Mouse (Mus musculus) left cerebral cortex, postnatal 25 days (tissue): ENCODE data around the gene Btd. TPM values are rescaled to one million over a fixed set of nuclear protein-coding genes. Genes with fewer than 3 reads are reported as not detected.

Experiments
- DNase-seq, 2 experiments: peaks; one replicate each; pipeline ENCODE4 v3.0.0; 2022; ENCODE audit warnings: low spot score in 2 of 2, mixed read lengths in 1 of 2
- intact Hi-C: fragments of 180-260 bp; cut with DNase I; formaldehyde crosslinking; loops from one replicate; pipeline ENCODE4 v1.15.1; 2025
- total RNA-seq, 2 experiments: library from RNA; stranded (reverse); gene quantifications; 2 replicates each; pipeline ENCODE4 v1.2.3; 2021

Gene Btd
- total RNA-seq, 2 experiments from 2014 or later = 7.7 to 8.8 TPM

DNA sequence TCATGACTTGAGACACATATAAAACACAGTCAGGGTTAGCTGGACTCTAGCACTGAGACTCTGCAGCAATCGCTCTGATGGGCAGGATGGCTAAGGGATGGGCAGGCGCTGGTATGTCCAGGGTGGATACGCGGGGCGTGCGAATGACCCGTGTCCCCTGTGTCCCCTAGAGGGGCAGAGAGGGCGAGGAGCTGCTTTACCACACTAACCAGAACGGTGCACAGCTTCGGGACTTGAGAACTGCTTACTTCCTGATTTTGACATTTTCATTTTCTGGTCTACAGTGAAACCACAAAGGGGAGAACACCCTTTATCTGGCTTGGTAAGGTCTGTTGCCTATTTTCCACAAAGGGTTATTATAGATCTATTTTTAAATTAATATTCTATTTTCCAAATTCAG, 44.9 kb downstream of the Btd start:
- intact Hi-C loops = no loop called here
- DNase-seq = no peak

- DNase-seq = no peak
- intact Hi-C loops = no loop called here
These were observed 45.4 kb downstream of the Btd start for GRCm38 (mm10) chr14:31686231-31686630.

GRCm38 (mm10) chr14:31692536-31692935, 51.7 kb downstream of the Btd start:
- intact Hi-C loops = no loop called here
- no peak for DNase-seq

- intact Hi-C loops = loop anchor here (5.0 kb wide), 1 partner anchor 39 kb away; no protein-coding TSS in a partner anchor
- DNase-seq = no peak
These were observed 55.6 kb downstream of the Btd start for GRCm38 (mm10) chr14:31696206-31696984.

DNA sequence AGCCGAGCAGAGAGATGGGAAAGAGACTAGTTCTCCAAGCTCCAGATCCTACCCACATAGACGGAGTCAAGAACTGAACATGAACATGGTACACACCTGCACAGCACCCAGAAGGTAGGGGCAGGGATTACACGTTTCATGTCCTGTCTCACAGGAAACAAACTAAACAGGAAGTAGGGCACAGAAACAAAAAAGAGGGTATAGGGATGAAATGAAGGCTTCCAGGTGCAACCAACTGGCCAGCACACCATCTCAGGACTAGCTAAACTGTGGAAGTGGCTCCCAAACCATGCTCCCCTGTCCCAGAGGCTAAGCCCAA, 56.1 kb downstream of the Btd start:
- intact Hi-C loops = loop anchor here (5.0 kb wide), 1 partner anchor 40 kb away; no protein-coding TSS in a partner anchor
- no peak for DNase-seq

GRCm38 (mm10) chr14:31697346-31697745, 56.5 kb downstream of the Btd start:
- intact Hi-C loops = loop anchor here (5.0 kb wide), 1 partner anchor 40 kb away; no protein-coding TSS in a partner anchor

DNA sequence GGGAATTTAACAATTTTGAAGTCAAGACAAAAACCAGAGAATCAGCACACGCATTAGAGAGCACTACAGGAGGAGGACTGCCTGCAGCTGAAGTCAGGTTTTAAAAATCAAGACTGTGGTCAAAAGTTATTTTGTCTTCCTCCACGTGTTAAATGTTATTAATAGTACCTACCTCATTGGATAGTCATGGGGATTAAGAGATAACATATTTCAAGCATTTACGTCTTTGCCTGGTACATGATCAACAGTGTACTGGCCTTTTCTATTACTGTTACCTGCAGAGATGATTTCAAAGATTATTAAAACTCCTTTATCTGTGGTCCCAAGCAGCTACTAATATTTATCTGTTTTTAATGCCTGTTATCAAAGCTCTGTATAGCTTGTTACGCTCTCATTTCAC, 56.9 kb downstream of the Btd start:
- intact Hi-C loops = loop anchor here (5.0 kb wide), 1 partner anchor 40 kb away; no protein-coding TSS in a partner anchor

More at GRCm38 (mm10) chr14:31697346-31697745, 56.5 kb downstream of the Btd start:
- DNase-seq = no peak

GRCm38 (mm10) chr14:31700376-31700775, 59.5 kb downstream of the Btd start:
- intact Hi-C loops = no loop called here
- DNase-seq = no peak

More for the DNA sequence above, 56.9 kb downstream of the Btd start:
- DNase-seq = no peak

GRCm38 (mm10) chr14:31709343-31709742, 68.5 kb downstream of the Btd start:
- intact Hi-C loops = no loop called here

GRCm38 (mm10) chr14:31715669-31716068, 74.8 kb downstream of the Btd start:
- intact Hi-C loops = no loop called here
- DNase-seq = no peak

More at GRCm38 (mm10) chr14:31709343-31709742, 68.5 kb downstream of the Btd start:
- no peak for DNase-seq

DNA sequence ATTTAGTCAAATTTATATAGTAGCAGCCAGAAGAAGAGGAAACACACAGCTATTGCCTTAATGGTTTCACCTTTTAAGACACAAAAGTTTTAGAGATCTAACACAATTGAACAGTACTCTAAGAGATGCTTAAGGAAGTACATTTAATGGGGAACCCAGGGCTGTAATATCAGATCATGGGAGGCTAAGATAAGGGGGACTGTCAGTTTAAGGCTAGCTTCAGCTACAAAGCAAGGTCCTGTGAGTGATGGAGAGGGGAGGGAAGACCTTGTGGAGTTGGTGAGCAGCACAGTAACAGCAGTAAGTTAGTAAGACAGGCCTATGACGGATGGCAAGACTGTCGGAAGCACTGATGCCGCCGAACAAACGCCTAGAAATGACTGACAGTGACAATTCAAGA, 76.5 kb downstream of the Btd start:
- no peak for DNase-seq
- intact Hi-C loops = no loop called here

Other genes starting within 250 kb of the Btd start
- gene Sh3bp5, start 204.9 kb upstream of the Btd start, total RNA-seq = 10 to 100 TPM; 56.7 to 65.8 TPM
- gene Eaf1, start 146.6 kb upstream of the Btd start, total RNA-seq = 10 to 100 TPM; 11.6 to 15.9 TPM
- 10 to 100 TPM; 25.0 to 38.7 TPM for gene Mettl6, start 146.0 kb upstream of the Btd start, total RNA-seq
- gene Colq, start 49.7 kb upstream of the Btd start, total RNA-seq = 1 to 10 TPM; 1.7 TPM
- under 1 TPM in 1 of 2 experiments, not detected in 1; 0.98 TPM for gene Gm49387, start 150 bp upstream of the Btd start, total RNA-seq
- gene Hacl1, start 258 bp downstream of the Btd start, total RNA-seq = 1 to 10 TPM; 7.8 TPM
- gene Ankrd28, start 189.6 kb downstream of the Btd start, total RNA-seq = 10 to 100 TPM; 49.3 to 56.8 TPM